Mouse (Mus musculus) spleen, postnatal 10 days (tissue): ENCODE results near the gene Arhgdib.
"Not testable (repeated sequence)": the region's sequence is repeated elsewhere in the genome, so short reads cannot be mapped to it uniquely, and the experiment has no call there.

Source experiments
- DNase-seq, 2 experiments: peaks; one replicate each; pipeline ENCODE4 v3.0.0; 2021 to 2022; ENCODE audit warnings: low spot score in 2 of 2

Gene Arhgdib

GRCm38 (mm10) chr6:136889554-136889953 is 52.1 kb downstream of the Arhgdib start:
- no peak for DNase-seq

DNA sequence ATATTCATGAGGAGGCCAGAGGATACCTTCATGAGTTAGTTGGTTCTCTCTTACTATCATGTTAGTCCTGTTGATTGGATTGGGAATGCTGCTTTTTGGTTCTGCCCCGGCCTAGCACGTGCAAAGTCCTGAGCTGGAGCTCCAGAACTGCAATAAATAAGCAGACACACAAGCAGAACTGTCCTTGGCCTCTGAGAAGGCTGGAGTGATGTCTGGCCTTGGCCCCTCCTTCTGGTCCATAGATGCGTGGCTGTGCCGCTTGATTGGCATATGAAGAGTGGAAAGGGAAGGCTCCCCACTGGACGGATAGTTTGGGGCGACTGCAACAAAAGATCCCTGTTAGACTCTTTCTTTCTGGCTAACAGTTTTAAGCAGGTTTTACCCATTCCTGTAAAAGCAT is 52.6 kb downstream of the Arhgdib start:
- DNase-seq = no peak

GRCm38 (mm10) chr6:136887854-136888253 is 53.8 kb downstream of the Arhgdib start:
- no peak for DNase-seq

DNA sequence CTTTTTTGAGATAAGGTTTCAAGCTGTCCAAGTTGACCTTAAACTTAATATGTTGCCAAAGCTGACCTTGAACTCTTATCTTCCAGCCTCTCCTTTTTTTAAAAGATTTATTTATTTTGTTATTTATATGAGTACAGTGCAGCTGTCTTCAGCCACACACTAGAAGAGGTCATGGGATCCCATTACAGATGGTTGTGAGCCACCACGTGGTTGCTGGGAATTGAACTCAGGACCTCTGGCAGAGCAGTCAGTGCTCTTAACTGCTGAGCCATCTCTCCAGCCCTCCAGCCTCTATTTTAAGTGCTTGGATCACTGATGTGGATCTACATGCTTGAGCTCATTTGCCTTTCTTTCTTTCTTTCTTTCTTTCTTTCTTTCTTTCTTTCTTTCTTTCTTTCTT is 56.9 kb downstream of the Arhgdib start:
- DNase-seq = not testable (repeated sequence)

DNA sequence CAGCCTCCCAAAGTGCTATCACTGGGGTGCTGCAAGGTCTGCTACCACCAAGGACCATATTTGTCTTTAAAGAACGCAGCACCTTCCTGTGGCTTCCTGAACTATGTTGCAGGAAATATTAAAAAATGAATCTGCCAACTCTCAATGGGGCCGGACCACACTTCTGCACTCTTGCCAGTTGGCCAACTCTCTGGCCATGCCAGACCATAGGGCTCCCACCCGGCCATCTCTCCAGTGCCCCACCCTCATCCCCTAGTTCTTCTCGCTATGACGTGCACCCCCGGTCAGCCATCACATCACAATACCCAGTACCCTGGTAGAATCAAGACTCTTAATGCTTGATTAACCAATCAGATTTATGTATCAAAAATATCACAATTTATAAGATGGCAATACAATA is 57.7 kb downstream of the Arhgdib start:
- DNase-seq = no peak

DNA sequence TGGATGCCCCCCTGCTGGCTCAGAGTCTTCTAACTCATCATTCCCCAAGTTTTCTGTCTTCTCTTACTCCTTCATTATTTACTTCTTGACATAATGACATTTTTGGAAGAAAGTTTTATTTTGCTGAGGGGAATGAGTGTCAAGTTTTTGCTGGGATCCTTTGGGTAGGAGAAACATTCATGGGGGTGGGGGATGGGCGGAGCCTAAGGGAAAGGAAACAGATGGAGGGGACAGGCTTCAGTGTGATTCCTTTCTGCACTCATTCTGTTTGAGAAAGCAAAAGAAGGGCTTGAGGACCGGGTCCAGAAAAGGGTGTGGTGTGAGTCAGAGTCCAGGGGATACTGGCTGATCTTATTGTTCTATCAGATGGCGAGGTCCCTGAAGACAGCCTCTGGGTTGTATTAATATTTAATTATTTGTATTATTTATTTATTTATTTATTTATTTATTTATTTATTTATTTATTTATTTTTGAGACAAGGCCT is 58.2 kb downstream of the Arhgdib start:
- DNase-seq = no peak

GRCm38 (mm10) chr6:136881678-136882077 is 60.0 kb downstream of the Arhgdib start:
- no peak for DNase-seq

GRCm38 (mm10) chr6:136875670-136876069 is 66.0 kb downstream of the Arhgdib start, which contains the start of gene Mgp:
Mgp (minus strand) TSS chr6:136875823.
- DNase-seq = no peak

DNA sequence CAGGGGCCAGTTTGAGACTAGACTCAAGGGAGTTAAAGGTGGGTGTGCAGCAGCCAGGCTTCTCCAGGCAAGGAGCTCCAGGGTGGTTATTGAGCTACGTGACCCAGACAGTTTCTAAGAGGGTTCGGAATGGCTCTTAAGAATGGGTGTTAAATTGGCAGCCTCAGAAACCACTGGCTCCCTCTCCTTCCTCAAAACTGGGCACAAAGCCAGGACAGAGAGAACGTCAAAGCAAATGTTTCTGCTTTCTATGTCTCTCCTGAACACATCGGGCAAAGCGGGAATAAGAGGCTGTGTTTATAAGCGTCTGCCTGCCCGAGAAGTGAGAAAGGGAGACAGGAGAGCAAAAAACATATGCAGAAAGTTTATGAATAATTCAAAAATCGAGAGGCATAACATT is 67.1 kb downstream of the Arhgdib start:
- DNase-seq = no peak
